Mouse (Mus musculus) MEL (cell line): Measurements from ENCODE around the gene Dusp6.
A peak's percentile ranks its signal among the peaks of the same experiment; 100 is the strongest.

Experiments
- CHD1 ChIP-seq: IDR thresholded peaks from 2 replicates; pipeline ENCODE4 v1.6.1; 2012; ENCODE audit warnings: low read depth, mild to moderate bottlenecking, inconsistent platforms, low read length, improper control_type of control experiment
- MAFK ChIP-seq: IDR thresholded peaks from 2 replicates; pipeline ENCODE4 v1.6.1; 2011; ENCODE audit warnings: low read depth, mild to moderate bottlenecking, low read length, improper control_type of control experiment, borderline replicate concordance

DNA sequence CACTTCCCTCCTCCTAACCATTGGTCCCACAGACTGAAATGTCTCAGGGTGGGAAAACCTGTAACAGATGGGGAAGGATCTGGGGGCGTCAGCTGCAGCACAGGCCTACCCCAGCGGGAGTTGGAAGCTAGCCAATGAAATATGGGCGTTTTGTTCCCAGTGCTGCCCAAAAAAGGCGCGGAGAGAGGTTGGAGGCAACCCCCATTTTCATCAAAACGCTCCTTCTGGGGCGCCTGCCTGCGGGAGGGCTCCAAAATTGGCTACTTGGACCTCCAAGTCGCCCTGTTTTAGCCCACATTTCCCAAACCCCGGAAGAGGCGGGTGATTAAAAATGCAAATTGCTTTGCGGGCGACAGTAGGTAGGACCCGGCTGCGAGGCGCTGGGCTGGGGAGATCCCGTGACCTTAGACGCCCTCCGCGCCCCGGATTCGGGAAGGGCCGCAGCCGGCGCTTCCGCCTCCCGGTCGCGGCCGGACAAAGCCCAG lies 1.8 kb upstream of the Dusp6 start:
- TF ChIP-seq CHD1: 0 out of 2 replicates have a peak, but pooled peaks have one; percentile 27
- TF ChIP-seq MAFK: no peak
